Mouse (Mus musculus): ENCODE measurements around the gene Fzd2. TPM values are rescaled to one million over a fixed set of nuclear protein-coding genes. Genes with fewer than 3 reads are reported as not detected.

The Fzd2 gene
- polyA plus RNA-seq, 1 experiment from 2014 or later: 27.8 TPM

GRCm38 (mm10) chr11:102608691-102609090 is 4.5 kb downstream of the Fzd2 start:
- Histone ChIP-seq H3K9ac (ENCODE audit: low read length) (peak overlapping the region; percentile 53), H3K36me3 (ENCODE audit: control insufficient read depth, insufficient read depth, low read length) (no peaks in the 10 kb centered on the region), H3K4me3 (ENCODE audit: low read length) (peak overlapping the region; percentile 87), H3K4me2 (ENCODE audit: low read depth, low read length) (peak overlapping the region; percentile 82), H3K27me3 (ENCODE audit: control insufficient read depth, insufficient read depth, low read depth, low read length) (peaks cover 3% of the 10 kb centered on the region; the same call in 1 of the 2 replicates), H3K4me1 (replicated peaks; ENCODE audit: control insufficient read depth, insufficient read depth, low read length) (peaks cover 34% of the 10 kb centered on the region), H3K9me3 (ENCODE audit: control insufficient read depth, low read length) (no peaks in the 10 kb centered on the region), H3K27ac (ENCODE audit: low read length) (peak overlapping the region; percentile 73)
- WGBS: 21% methylated on average over 4 of the region's 4 CpGs
- ATAC-seq (ENCODE audit: low read depth): no peak

GRCm38 (mm10) chr11:102609483-102609882 is 5.3 kb downstream of the Fzd2 start:
- no peaks in the 10 kb centered on the region for H3K9me3 ChIP-seq (ENCODE audit: control insufficient read depth, low read length)
- H3K4me2 ChIP-seq (ENCODE audit: low read depth, low read length): peak overlapping the region; percentile 82; the same call in 1 of the 2 replicates
- H3K4me1 ChIP-seq (replicated peaks; ENCODE audit: control insufficient read depth, insufficient read depth, low read length): peaks cover 34% of the 10 kb centered on the region
- H3K27ac ChIP-seq (ENCODE audit: low read length): peak overlapping the region; percentile 73
- H3K4me3 ChIP-seq (ENCODE audit: low read length): no peak overlapping the region
- WGBS: 43% methylated on average over 8 of the region's 8 CpGs
- no peak for ATAC-seq (ENCODE audit: low read depth)
- H3K9ac ChIP-seq (ENCODE audit: low read length): no peak overlapping the region
- peaks cover 3% of the 10 kb centered on the region; the same call in 1 of the 2 replicates for H3K27me3 ChIP-seq (ENCODE audit: control insufficient read depth, insufficient read depth, low read depth, low read length)
- no peaks in the 10 kb centered on the region for H3K36me3 ChIP-seq (ENCODE audit: control insufficient read depth, insufficient read depth, low read length)

DNA sequence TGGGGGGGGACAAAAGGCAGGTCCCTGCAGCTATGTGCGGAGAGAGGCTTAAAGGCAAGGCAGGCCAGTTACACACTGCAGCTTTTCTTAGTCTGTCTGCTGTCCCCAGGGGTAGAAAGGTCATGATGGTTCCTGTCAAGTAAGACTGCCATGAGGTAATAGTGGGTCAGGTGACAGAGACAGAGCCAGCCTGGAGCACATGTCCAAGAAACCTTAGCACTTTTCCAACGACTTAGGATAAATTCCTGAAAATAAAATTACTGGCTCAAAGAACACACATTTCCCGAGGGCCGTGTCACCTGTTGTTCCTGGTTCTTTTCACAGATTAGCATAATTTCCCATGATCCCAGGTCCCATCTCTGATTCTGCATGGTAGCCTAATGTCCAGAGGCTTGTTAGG is 6.1 kb downstream of the Fzd2 start:
- Histone ChIP-seq H3K4me1 (replicated peaks; ENCODE audit: control insufficient read depth, insufficient read depth, low read length) (peaks cover 34% of the 10 kb centered on the region), H3K4me3 (ENCODE audit: low read length) (no peak overlapping the region), H3K9ac (ENCODE audit: low read length) (no peak overlapping the region), H3K27ac (ENCODE audit: low read length) (peak overlapping the region; percentile 52), H3K27me3 (ENCODE audit: control insufficient read depth, insufficient read depth, low read depth, low read length) (peaks cover 3% of the 10 kb centered on the region; the same call in 1 of the 2 replicates), H3K9me3 (ENCODE audit: control insufficient read depth, low read length) (no peaks in the 10 kb centered on the region), H3K36me3 (ENCODE audit: control insufficient read depth, insufficient read depth, low read length) (no peaks in the 10 kb centered on the region), H3K4me2 (ENCODE audit: low read depth, low read length) (no peak overlapping the region)
- 45% methylated on average over 4 of the region's 4 CpGs for WGBS
- no peak for ATAC-seq (ENCODE audit: low read depth)

GRCm38 (mm10) chr11:102610675-102611316 is 6.6 kb downstream of the Fzd2 start:
- no peaks in the 10 kb centered on the region for H3K36me3 ChIP-seq (ENCODE audit: control insufficient read depth, insufficient read depth, low read length)
- H3K9ac ChIP-seq (ENCODE audit: low read length): peak overlapping the region; percentile 43
- no peak overlapping the region for H3K4me3 ChIP-seq (ENCODE audit: low read length)
- 18% methylated on average over 9 of the region's 9 CpGs for WGBS
- peaks cover under 1% of the 10 kb centered on the region; the same call in 1 of the 2 replicates for H3K27me3 ChIP-seq (ENCODE audit: control insufficient read depth, insufficient read depth, low read depth, low read length)
- no peak for ATAC-seq (ENCODE audit: low read depth)
- H3K4me1 ChIP-seq (replicated peaks; ENCODE audit: control insufficient read depth, insufficient read depth, low read length): peaks cover 34% of the 10 kb centered on the region
- H3K4me2 ChIP-seq (ENCODE audit: low read depth, low read length): no peak overlapping the region
- peak overlapping the region; percentile 23 for H3K27ac ChIP-seq (ENCODE audit: low read length)
- H3K9me3 ChIP-seq (ENCODE audit: control insufficient read depth, low read length): no peaks in the 10 kb centered on the region

DNA sequence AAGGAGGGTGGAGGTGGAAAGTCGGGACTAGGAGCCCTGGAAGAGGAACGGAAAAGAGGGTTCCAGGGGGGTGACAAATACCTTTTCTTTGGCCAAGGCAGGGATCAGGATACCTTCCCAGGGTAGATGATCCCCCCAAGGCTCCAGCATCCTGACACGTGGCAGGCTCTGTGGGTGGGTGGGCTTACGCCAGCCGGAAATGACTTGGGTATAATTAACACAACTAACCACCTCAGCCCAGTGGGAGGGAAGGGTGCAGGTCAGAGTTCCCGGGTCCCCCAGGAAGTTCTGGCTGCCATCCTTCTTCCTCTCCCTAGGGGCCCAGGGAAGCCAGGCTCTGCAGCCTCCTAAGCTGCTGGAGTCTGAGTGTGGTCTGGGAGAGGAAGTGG is 7.1 kb downstream of the Fzd2 start:
- H3K4me1 ChIP-seq (replicated peaks; ENCODE audit: control insufficient read depth, insufficient read depth, low read length): peaks cover 34% of the 10 kb centered on the region
- H3K27ac ChIP-seq (ENCODE audit: low read length): peak overlapping the region; percentile 23
- H3K4me2 ChIP-seq (ENCODE audit: low read depth, low read length): no peak overlapping the region
- no peaks in the 10 kb centered on the region for H3K9me3 ChIP-seq (ENCODE audit: control insufficient read depth, low read length)
- H3K36me3 ChIP-seq (ENCODE audit: control insufficient read depth, insufficient read depth, low read length): no peaks in the 10 kb centered on the region
- 13% methylated on average over 6 of the region's 6 CpGs for WGBS
- no peak for ATAC-seq (ENCODE audit: low read depth)
- H3K4me3 ChIP-seq (ENCODE audit: low read length): no peak overlapping the region
- H3K9ac ChIP-seq (ENCODE audit: low read length): peak overlapping the region; percentile 43
- no peaks in the 10 kb centered on the region; the same call in 1 of the 2 replicates for H3K27me3 ChIP-seq (ENCODE audit: control insufficient read depth, insufficient read depth, low read depth, low read length)

GRCm38 (mm10) chr11:102619449-102619848 is 15.3 kb downstream of the Fzd2 start:
- no peak overlapping the region for H3K4me3 ChIP-seq (ENCODE audit: low read length)
- WGBS: 72% methylated on average over 2 of the region's 2 CpGs
- H3K36me3 ChIP-seq (ENCODE audit: control insufficient read depth, insufficient read depth, low read length): no peaks in the 10 kb centered on the region
- H3K4me2 ChIP-seq (ENCODE audit: low read depth, low read length): no peak overlapping the region
- H3K27ac ChIP-seq (ENCODE audit: low read length): no peak overlapping the region
- peaks cover 10% of the 10 kb centered on the region for H3K4me1 ChIP-seq (replicated peaks; ENCODE audit: control insufficient read depth, insufficient read depth, low read length)
- peaks cover 4% of the 10 kb centered on the region; the same call in 1 of the 2 replicates for H3K9me3 ChIP-seq (ENCODE audit: control insufficient read depth, low read length)
- no peak overlapping the region for H3K9ac ChIP-seq (ENCODE audit: low read length)
- no peaks in the 10 kb centered on the region for H3K27me3 ChIP-seq (ENCODE audit: control insufficient read depth, insufficient read depth, low read depth, low read length)
- ATAC-seq (ENCODE audit: low read depth): no peak

DNA sequence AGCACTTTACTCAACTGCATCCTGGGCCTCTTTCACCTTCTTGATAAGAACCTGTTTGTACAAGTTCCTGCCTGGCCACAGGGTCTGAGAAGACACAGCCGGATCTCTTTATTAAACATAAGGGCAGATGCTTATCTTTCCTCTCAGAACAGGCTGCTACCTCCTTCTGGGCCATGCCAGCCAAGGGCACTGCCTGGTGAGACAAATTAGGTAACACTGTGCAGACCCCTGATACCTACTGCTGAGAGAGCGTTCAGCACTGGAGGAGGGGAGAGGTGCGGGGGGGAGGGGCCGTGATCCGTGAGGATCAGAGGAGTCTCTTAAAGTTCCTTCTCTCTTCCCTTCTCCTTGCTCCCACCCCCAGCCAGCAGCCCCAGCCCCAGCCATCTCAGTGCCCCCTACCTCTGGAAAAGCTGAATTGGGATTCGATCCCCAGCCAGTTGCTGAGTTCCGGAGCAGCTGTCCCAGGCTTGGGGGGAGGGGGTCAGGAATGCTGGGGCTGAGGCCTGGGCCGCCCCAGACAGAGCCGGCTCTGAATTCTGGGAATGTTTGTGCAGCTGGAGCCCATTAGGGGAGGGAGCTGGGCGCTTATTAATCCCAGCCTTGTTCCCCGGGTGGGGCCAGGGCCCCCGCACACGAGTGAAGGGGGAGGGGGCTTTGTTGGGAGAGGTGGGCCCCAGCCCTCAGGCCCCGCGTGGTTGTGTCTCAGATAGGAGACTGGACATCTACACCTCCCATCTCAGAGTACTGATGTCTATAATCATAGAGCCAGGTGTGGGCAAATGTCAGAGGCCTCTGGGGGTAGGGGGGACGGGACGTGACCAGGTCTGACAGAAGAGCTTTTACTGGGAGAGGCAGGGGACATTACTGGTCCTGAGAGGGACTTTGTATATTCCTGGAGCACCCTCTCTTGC is 19.9 kb downstream of the Fzd2 start:
- peak; percentile 94 for ATAC-seq (ENCODE audit: low read depth)
- Histone ChIP-seq H3K4me1 (replicated peaks; ENCODE audit: control insufficient read depth, insufficient read depth, low read length) (peaks cover 23% of the 10 kb centered on the region), H3K36me3 (ENCODE audit: control insufficient read depth, insufficient read depth, low read length) (no peaks in the 10 kb centered on the region), H3K4me2 (ENCODE audit: low read depth, low read length) (peak overlapping the region; percentile 49), H3K27ac (ENCODE audit: low read length) (peak overlapping the region; percentile 94), H3K9me3 (ENCODE audit: control insufficient read depth, low read length) (peaks cover 4% of the 10 kb centered on the region; the same call in 1 of the 2 replicates), H3K27me3 (ENCODE audit: control insufficient read depth, insufficient read depth, low read depth, low read length) (no peaks in the 10 kb centered on the region), H3K9ac (ENCODE audit: low read length) (peak overlapping the region; percentile 44), H3K4me3 (ENCODE audit: low read length) (peak overlapping the region; percentile 30)
- 5% methylated on average over 17 of the region's 17 CpGs for WGBS

GRCm38 (mm10) chr11:102624888-102625407 is 20.8 kb downstream of the Fzd2 start:
- Histone ChIP-seq H3K36me3 (ENCODE audit: control insufficient read depth, insufficient read depth, low read length) (no peaks in the 10 kb centered on the region), H3K4me3 (ENCODE audit: low read length) (no peak overlapping the region), H3K4me2 (ENCODE audit: low read depth, low read length) (peak overlapping the region; percentile 27), H3K9ac (ENCODE audit: low read length) (peak overlapping the region; percentile 25), H3K4me1 (replicated peaks; ENCODE audit: control insufficient read depth, insufficient read depth, low read length) (peaks cover 23% of the 10 kb centered on the region), H3K27me3 (ENCODE audit: control insufficient read depth, insufficient read depth, low read depth, low read length) (no peaks in the 10 kb centered on the region), H3K27ac (ENCODE audit: low read length) (peak overlapping the region; percentile 94), H3K9me3 (ENCODE audit: control insufficient read depth, low read length) (no peaks in the 10 kb centered on the region)
- 26% methylated on average over 14 of the region's 14 CpGs for WGBS
- ATAC-seq (ENCODE audit: low read depth): no peak
